Mouse (Mus musculus): ENCODE measurements around the gene Hbb-y. TPM values are rescaled to one million over a fixed set of nuclear protein-coding genes. Genes with fewer than 3 reads are reported as not detected.
"Not testable (repeated sequence)": the region's sequence is repeated elsewhere in the genome, so short reads cannot be mapped to it uniquely, and the experiment has no call there.

Hbb-y gene
- not detected for total RNA-seq (2021)
- long read RNA-seq, experiment 1 = 0 reads
- long read RNA-seq, experiment 2 = 0 reads

DNA sequence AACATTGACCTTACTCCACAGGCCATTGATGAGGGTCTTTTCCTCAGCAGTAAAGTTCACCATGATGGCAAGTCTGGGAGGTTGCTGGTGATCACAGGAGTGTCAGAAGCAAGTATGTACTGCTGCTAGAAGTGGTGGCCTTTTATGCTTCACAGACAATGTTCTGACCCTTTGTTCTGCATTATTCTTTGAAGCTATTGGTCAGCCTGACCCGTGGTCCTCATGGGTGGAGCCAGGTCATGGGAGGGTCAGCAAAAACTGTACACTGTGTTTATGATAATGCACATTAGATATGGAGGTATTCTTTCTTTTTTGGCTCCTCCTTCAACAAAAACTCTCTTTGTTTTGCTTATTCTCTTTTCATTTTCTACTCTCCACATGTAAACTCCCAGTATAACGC, at the start of gene Hbb-y:
Hbb-y (minus strand) TSS at position 127 of the 400 bp plus-strand sequence.
- DNase-seq = no peak

DNA sequence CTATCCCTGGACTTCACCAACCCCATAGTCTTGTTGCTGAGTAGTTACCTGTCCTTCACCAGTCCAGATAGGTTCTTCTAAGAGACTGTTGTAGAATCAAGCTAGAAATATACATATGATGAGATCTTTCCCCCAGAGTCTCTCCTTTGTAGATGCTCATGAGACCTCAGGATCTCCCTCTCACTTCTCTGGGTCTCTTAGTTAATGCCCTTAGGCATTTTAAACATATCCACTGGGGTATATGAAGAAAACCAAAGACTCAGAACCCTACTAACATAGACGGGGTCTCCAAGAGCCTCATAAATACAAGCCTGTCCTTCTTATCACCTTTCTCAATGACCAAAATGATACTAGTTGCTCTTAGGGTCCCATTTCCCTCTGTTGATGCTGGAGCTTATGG, 41.4 kb upstream of the Hbb-y start, which contains the start of gene Olfr64:
Olfr64 (minus strand) TSS at position 101 of the 400 bp plus-strand sequence.
- no peak for DNase-seq

DNA sequence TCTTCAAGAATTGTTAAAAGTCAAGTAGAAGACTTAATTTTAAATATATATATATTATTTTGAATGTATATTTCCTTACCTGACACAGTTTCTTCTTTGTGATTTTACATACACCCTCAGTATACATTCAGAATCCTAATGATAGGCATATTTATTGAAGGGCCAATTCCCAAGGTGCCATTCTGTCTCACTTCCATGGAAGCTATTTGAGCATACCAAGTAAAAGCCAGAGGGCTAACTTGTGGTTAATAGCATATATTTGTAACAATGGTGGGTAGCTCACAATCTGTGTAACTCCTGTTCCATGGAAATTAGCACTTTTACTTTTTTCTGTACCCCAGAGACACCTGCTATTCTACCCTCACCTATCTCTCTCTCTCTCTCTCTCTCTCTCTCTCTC, 33.1 kb upstream of the Hbb-y start, which contains the start of gene Olfr66:
Olfr66 (minus strand) TSS at position 101 of the 400 bp plus-strand sequence.
- DNase-seq = no peak

DNA sequence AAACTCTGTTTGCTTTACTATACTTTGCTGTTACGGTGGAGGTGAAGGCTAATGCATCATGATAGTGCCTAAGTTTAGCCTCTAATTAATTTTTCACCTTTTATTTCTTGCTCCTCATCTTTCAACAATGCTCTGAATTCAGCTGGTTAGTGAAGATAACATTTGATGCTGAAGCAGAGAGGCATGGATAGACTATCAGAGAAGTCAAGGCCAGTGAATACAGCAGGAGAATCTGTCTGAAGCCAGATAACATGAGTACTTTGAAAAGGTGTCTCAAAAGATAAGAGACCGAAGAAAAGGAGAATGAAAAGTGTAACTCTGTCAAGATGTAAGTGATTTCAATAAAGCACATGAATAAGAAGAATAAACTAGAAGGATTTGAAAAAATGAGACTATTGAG, 24.1 kb upstream of the Hbb-y start:
- DNase-seq = no peak

DNA sequence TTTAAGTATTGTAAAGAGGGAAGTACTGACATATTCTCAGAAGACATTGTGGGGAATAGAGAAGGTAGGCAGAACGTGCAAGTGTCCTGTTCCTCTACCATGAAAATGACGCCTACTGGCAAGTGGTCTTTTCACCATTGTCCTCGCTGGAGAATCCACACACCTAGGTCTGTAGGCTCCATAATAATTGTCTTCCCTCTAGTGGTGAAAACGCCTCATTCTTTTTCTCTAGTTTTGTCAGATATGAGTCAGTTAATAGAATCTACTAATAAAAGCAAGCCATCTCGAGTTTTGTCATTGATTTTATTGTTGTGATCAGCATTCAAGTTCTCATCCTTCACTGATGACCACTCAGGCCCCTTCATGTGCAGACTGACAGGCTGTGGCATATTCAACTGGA, 21.4 kb upstream of the Hbb-y start:
- no peak for DNase-seq

DNA sequence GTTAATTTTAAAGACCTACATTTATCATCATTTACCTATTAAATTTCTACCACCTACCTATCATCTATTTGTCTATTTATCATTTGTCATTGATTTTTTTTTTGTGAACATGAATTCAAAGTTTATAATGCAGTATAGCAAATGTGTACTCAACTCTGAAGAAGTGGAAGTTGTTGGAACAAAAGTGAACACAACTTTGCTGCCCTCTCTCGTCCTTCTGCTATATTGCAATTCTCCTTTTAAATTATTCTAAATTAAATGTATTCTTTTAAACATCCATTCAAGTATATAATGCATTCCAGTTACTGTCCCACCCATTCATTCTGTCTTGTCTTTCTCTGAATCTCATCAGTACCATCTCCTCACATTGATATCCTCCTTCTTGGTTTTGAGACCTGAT, 20.0 kb upstream of the Hbb-y start:
- DNase-seq = no peak

DNA sequence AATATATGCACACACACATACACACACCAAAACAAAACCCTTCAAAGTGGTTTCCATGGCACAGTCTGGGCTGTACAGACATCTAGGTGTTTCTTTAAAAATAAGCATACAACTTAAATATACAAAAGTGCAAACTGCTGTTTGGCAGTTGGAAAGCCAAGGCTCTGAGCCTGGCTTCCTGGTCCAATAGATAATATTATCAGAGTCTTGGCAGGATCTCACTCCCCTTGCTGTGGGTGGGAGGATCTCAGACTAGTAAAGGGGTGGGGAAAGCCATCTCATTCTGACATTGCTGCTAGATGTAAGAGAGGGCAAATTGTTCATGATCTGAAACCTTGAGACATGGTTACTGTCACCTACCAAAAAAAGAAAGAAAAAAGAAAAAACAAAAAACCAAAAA, 17.7 kb upstream of the Hbb-y start:
- no peak for DNase-seq

DNA sequence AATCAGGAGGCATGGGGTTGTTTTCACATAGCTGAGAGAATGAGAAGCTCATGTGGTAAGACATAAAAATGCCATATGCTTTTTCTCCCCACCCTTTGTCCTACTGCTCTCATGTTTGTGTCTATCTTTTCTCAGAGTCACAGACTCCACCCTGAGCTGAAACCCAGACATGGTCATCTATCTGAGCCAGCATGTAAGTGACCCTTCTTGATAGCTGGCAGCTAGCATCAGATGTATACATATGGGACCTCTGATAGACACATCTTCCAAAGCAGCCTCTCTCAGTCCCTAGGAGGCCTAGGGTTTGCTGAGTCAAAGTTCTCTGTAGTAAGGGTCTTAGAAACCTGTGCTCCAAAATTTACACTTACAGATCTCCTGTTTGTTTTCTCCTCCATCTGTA, 12.7 kb upstream of the Hbb-y start:
- no peak for DNase-seq

DNA sequence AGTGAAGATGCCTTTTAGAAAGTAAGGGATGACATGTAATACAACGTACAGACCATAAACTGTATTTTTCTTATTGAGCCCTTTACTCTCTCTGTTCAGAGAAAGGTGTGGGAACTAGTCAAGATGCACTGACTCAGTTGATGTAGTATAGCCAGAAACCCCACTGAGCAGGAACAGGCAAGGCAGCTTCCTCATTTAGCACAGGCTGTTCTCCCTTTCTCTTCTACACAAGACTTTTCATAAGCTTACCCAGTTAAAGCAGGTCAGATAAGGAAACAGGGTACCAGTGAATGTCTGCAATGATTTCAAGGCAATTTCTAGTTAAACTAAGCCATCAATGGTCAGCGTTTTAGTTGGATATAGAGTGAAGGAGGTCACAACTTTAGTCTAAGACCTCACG, 8.5 kb upstream of the Hbb-y start:
- no peak for DNase-seq

DNA sequence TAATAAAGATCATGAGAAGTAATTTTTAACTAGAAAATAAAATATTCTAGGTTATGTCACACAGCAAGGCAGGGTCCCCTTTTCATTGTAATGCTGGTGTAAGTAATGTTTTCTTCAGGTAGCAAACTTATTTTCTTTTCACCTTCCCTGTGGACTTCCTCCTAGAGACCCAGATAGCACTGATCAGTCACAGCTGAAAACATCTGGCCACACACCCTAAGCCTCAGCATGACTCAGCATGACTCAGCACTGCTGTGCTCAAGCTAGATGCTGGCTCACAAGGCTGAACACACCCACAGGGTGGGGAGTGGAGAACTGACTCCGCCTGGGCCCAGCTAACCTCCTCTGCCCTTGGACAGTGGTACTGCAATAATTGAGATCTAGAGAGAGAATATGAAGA, 7.8 kb upstream of the Hbb-y start:
- DNase-seq = peak; percentile 79

DNA sequence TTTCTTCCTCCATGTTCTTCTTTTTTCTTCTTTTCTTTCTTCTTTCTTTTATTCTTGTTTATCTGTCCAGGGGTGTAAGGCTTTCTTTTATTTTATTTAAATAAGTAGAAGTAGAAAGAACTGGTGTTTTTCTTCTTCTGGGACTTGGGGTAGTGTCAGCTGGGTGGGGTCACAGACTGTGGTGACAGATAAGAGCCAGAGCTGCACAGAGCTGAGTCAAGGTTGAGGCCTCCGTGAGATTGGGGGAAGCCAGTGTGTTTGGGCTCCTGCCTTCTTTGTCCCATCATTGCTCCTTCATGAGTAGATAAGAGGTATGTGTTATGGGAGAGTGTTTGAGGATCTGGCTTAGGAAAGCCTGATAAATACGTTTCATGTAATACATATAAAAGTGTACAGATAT, 6.1 kb upstream of the Hbb-y start:
- DNase-seq = no peak

DNA sequence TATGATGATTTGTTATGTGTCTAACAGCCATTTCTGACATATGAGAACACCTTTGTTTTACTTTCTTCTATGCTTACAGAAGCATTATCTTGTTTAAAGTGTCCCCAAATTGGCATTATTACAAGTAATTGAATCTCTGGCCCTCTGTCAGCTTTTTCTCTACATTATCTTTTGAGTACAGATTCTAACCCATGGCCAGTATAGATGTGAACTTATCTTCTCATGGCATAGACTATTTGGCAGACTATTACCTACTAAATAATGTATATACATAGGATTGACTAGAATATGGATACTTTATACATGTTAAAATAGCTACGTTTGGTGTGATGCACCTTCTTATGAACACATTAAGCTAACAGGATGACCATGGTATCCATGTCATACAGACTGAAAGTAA, 1.7 kb upstream of the Hbb-y start:
- no peak for DNase-seq

DNA sequence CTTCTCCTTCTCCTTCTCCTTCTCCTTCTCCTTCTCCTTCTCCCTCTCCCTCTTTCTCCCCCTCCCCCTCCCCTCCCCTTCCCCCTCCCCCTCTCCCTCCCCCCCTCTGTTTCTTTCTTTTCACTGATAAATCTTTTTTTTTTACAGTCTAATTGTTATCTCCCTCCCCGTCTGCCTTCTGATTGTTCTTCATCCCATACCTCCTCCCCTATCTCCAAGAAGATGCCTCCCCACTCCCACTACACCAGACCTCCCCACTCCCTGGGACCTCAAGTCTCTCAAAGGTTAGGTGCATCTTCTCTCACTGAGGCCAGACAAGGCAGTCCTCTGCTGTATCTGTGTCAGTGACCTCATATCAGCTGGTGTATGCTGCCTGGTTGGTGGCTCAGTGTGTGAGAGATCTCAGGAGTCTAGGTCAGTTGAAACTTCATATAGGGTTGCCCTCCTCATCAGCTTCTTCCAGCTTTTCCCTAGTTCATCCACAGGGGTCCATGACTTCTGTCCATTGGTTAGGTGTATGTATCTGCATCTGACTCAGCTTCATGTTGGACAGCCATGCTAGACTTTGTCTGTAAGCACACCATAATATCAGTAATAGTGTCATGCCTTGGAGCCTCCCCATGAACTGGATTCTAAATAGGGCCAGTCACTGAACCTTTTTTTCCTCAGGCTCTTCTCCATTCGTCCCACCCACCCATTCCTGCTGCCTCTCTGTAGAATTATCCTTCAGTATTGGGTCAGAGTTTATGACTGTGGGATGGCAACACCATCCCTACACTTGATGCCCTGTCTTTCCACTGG, 8.3 kb downstream of the Hbb-y start:
- DNase-seq = no peak

DNA sequence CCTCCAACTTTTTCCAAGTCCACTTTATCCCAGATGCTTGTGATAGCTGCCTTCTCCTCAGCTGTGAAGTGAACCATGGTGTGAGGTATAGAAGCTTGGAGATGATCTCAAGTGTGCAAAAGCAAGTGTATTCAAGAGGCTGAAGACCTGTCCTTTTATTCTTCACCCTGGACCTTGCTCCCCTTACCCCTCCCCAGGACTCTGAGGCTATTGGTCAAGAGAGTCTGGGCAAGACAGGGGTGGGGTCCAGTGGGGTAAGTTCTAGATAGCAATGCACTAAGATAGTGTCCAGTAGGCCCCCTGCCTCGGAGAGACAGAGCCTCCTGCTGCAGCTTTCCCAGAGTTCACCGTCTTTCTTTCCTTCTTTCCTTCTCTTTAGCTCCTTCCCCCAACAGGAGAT, 10.0 kb downstream of the Hbb-y start, which contains the start of gene Hbb-bh1:
Hbb-bh1 (minus strand) TSS at position 131 of the 400 bp plus-strand sequence.
- DNase-seq = no peak

DNA sequence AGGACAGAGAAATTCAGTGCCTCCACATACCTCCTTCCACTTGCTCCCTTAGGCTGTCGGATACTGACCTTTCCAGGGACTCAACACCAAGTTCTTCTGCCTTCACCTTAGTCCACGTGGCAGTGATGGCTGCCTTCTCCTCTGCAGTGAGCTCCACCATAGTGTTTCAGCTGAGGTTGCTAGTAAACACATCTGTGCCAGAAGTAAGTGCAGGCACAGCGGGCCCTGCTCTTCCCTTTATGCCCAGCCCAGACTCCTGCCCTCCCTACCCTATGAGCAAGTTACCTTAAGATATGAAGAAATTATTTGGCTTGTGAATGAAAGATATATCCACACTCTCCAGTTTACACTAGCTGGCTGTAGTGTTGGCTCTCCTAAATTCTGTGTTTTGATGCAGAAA, 12.7 kb downstream of the Hbb-y start, which contains the start of gene Hbb-bh2:
Hbb-bh2 (minus strand) TSS at position 253 of the 400 bp plus-strand sequence.
- DNase-seq = no peak

DNA sequence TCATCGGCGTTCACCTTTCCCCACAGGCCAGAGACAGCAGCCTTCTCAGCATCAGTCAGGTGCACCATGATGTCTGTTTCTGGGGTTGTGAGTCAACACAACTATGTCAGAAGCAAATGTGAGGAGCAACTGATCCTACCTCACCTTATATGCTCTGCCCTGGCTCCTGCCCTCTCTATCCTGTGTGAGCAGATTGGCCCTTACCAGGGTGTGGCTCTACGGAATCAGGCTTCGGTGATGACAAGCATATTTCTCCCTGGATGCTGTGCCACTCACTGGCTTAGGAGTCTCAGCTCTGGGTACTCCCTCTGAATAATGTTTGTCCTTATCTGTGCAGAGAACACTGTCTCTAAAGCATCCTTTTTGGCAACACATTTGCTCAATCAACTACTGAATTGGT, 25.2 kb downstream of the Hbb-y start, which contains the start of gene Hbb-bs:
Hbb-bs (minus strand) TSS at position 289 of the 400 bp plus-strand sequence.
- DNase-seq = no peak

DNA sequence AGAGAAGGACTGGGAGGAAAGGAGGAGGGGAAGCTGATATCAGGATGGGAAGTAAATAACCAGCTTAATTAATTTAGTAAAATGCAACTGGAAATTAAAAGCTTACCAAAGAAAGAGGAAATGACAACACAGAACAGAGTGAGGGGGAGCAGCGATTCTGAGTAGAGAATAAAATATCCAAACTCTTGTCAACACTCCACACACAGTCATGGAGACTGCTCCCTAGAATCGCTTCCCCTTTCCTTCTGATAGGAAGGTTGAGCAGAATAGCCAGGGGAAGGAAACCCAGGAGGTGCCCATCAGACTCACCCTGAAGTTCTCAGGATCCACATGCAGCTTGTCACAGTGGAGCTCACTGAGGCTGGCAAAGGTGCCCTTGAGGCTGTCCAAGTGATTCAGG, 25.9 kb downstream of the Hbb-y start:
- DNase-seq = not testable (repeated sequence)

DNA sequence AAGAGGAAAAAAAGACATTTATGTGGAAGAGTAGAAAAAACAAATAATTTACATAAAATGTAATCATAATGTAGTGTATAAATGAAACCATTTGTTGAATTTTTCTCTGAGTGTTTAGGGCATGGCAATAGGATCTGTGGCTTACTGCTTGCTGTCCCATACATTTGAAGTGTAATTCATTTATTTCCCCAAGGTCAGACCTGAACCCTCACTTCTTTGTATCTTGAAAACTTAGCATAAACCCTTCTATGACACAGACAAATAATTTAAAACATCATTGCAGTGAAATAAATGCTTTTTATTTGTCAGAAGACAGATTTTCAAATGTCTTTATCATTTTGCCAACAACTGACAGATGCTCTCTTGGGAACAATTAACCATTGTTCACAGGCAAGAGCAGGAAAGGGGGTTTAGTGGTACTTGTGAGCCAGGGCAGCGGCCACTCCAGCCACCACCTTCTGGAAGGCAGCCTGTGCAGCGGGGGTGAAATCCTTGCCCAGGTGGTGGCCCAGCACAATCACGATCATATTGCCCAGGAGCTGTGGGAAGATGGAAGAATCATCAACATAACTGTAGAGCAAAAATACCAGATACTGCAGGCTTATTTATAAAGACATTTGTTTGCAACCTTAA, 26.6 kb downstream of the Hbb-y start:
- DNase-seq = no peak

DNA sequence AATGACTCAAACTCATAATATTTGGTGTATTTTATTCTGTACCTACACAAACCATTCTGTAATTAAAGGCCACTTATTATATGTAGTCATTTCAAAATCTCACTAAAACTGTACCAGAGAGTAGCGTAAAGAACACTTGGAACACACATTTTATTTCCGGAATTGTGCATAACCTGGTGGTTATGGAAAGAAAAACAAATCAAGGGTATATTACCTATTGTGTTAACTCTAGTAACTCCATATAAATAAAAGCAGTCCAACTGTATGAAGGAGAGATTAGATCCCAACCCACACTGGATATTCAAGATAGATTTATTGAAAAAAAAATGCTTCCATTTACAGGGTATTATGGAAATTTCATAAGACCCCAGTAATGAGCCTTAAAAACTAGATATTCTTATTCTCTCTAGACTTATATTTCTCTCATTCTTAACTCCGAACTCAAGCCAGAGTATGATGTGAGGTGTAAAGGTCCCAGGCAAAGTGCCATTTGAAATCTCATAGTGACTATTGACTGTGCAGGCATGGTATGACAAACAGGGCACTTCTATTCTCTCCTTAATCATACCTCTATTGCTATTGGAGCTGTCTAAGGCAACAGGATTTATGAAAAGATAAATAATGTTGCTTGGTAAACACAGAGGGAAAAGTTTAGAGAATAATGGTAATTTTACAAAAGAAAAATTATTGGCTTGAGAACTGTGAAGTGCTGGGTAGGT, 27.3 kb downstream of the Hbb-y start:
- DNase-seq = no peak

DNA sequence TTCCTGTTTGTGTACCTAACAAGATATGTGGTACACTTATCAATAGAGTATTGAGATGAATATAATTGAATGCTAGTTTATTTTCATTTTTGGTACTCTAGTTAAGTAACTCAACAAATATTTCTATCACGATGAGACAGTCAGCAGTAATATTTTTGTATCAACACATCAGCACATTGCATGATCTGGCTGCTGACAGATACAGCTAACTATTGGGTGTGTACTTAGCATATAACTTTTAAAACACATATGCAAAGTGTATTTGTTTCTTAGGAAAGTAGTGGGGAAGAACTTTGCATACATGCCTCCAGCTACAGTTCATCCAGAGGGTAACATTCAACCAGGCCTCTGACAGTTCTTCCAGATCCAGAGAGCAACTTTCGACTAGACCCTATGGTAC, 28.4 kb downstream of the Hbb-y start:
- no peak for DNase-seq

DNA sequence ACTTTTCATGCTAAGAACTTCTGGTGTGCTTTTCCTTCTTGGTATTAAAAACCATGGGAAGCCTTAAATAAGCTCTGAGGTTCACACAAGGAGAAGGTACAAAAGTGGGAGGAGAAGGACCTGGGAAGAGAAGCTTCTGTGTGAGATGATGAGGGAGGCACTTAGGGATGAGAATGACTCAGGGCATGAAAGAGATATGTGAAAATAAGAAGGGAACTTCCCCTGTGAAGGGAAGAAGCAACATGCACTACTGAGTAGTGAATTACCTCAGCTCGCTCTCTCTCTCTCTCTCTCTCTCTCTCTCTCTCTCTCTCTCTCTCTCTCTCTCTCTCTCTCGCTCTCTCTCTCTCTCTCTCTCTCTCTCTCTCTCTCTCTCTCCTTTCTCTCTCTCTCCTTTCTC, 37.9 kb downstream of the Hbb-y start:
- not testable (repeated sequence) for DNase-seq

DNA sequence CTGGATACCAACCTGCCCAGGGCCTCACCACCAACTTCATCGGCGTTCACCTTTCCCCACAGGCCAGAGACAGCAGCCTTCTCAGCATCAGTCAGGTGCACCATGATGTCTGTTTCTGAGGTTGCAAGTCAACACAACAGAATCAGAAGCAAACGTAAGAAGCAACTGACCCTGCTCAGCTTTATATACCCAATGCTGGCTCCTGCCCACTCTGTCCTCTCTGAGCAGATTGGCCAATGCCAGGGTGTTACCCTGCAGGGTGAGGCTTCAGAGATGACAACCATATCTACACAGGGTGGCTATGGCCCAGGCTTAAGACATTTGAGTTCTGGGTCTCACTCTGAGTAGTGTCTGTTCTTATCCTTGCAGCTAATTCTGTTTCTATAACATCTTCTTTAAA, 39.2 kb downstream of the Hbb-y start, which contains the start of gene Hbb-bt:
Hbb-bt (minus strand) TSS at position 231 of the 400 bp plus-strand sequence.
- DNase-seq = no peak

DNA sequence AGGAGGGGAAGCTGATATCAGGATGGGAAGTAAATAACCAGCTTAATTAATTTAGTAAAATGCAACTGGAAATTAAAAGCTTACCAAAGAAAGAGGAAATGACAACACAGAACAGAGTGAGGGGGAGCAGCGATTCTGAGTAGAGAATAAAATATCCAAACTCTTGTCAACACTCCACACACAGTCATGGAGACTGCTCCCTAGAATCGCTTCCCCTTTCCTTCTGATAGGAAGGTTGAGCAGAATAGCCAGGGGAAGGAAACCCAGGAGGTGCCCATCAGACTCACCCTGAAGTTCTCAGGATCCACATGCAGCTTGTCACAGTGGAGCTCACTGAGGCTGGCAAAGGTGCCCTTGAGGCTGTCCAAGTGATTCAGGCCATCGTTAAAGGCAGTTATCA, 39.9 kb downstream of the Hbb-y start:
- not testable (repeated sequence) for DNase-seq
